Mouse (Mus musculus): ENCODE data around the gene Rab3b.

Gene Rab3b

DNA sequence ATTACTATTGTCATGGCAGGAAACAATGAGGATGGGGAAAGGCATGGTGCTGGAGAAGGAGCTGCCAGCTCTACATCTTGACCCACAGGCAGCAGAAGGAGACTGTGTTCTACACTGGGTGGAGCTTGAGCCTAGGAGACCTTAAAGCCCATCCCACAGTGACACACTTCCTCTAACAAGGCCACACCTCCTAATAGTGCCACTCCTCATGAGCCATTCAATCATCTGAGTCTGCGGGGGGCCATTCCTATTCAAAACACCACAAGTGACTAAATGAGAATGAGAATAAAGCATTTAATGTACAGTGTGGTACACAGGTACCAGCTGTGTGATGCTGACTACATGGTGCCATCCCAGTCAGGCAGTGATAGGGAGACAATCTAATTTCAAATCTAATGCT is 71.3 kb downstream of the Rab3b start:
- CTCF ChIA-PET = no interaction called here

DNA sequence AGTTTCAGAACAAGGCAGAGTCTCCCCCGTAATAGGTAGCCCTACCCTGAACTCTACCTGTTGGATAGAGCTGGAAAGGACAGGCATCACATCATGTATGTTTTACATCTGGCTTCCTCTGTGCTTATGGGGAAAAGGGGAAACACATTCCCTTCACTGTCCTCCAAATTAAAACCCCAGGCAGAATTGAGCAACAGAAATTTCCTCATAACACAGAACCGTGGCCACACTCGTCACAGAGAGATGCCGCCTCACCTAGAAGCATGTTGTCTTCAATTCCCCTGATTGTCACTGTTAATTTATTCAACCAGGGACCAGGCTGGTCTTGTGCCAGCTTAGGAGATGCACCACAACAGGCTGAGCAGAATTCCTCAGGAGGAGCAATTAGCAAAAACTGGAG is 72.8 kb downstream of the Rab3b start:
- CTCF ChIA-PET = no interaction called here

DNA sequence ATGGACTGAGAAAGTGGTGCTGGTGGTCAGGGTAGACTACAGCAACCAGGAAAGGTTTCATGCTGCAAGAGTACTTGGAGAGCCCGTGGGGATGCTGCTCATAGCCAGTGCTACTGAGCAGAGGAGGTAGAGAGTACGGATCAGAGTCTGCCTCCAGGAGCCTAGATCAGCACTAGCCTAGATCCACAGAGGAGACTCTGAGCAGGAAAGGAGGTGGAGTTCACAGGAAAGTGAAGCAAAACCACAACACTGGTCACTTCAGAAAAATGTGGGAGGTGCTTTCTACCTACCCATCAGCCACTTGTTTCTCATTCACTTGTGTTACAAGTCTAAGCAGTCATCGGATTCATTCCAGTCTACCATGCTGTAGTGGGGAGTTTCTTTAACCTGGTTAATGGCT is 80.8 kb downstream of the Rab3b start:
- CTCF ChIA-PET = no interaction called here

DNA sequence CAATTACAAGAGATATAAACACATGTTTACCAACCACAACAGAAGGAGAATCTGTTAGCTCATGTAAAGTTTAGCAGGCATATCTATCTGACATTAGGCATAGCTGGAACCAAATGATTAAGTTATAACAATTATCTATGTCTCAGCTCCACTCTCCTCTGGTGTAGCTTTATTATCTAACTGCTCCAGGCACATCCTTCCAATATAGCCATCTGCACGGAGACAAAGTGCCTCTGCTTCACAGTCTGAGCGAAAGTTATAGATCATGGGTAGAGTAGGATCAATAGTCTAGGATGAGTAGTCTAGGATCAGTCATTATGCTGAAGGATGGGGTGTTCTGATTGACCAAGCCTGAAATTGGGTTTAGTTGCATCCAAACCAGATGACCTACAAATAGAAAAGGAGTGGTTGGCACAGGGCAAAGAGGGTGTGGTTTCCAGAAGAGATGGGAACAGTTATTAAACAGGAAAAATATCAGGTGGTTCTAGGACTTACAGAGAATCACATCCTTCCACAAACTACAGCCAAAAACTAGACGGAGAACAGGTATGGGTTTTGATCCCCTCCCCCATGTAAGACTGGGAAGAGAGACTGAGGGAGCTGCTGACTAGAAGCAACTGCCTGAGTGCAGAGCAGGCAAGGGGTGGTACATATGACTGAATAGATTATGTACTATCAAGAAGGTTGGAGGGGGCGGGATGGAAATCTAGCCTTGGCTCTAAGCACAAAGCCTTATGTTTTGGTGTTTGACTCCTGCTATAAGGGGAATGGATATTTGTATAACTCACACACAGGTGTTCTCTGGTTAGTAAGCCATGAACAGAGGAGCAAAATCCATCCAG is 82.0 kb downstream of the Rab3b start:
- CTCF ChIA-PET = no interaction called here

DNA sequence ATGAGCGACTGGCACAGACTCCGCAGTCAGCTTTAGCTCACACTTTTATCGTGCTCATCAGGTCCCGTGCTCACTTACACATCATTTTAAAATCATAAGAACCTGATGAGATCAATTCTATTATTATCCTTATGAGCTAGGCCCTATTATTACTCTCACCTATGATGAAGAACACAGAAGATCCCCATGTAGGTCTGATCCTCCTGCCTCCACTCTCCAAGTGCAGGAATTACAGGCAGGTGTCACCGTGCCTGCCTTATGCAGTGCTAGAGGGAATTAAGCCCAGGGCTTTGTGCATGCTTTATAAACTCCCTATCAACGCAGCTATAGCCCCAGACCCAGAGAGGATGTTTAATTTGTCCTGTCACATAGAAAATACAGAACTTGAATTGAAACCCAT is 84.2 kb downstream of the Rab3b start:
- CTCF ChIA-PET = no interaction called here

DNA sequence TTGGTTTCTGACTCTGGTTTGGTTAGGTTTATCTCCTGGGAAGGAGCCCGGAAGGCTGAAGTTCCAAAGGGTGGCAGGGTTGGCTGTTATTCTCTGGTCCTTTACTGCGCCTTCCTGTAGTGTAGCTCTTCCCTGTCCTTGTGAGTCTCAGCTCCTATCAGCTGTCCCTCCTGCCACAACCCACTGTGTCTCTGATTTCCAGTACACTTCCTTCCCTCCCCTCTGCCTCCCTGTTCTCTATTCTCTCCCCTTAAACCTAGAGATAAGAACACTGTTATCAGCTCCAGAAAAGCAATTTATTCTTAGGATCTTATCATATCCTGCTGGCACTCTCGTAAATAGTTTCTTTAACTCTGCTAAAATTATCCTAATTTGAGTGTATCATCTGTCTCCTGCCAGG is 90.7 kb downstream of the Rab3b start:
- CTCF ChIA-PET = interaction anchor here (0.7 kb wide), 1 partner anchor 270 kb away, joined by 4 read pairs; no protein-coding TSS in a partner anchor

DNA sequence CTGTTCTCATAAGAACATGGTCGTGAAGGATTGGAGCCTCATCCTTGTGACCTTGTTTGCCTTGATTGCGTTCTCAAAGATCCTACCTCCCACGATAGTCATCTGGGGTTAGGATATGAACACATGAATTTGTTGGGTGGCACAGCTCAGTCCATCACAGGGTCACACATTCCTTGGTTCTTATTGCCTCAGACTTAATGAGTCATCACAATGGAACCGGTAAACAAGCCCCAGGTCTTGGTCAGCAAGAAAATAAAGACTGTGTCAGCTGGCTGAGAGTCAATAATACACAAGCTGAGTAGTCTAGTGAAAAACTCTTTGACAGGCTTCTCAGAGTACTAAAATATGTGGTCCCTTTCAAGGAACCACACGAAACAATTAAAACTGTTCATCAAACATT is 92.2 kb downstream of the Rab3b start:
- CTCF ChIA-PET = no interaction called here

DNA sequence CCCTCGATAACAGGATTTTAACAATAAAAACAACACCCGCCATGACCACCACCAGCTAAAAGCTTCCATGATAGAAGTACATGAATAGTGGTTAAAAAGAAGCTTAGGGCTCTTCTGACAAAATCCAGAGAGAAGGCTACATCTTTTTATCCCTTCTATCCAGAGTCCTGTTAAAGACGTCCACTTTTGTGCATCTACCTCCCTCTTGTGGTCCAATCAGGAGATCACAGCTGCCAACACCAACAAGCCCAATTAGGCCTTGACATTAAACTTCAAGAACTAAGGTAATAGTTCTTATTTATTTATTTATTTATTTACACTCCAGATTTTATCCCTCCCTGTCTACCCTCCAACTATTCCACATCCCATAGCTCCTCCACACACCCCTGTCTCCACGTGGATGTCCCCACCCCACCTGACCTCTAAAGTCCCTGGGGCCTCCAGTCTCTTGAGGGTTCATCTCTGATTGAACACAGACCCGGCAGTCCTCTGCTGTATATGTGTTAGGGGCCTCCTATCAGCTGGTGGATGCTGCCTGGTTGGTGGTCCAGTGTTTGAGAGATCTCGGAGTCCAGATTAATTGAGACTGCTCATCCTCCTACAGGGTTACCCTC is 97.7 kb downstream of the Rab3b start:
- CTCF ChIA-PET = no interaction called here

DNA sequence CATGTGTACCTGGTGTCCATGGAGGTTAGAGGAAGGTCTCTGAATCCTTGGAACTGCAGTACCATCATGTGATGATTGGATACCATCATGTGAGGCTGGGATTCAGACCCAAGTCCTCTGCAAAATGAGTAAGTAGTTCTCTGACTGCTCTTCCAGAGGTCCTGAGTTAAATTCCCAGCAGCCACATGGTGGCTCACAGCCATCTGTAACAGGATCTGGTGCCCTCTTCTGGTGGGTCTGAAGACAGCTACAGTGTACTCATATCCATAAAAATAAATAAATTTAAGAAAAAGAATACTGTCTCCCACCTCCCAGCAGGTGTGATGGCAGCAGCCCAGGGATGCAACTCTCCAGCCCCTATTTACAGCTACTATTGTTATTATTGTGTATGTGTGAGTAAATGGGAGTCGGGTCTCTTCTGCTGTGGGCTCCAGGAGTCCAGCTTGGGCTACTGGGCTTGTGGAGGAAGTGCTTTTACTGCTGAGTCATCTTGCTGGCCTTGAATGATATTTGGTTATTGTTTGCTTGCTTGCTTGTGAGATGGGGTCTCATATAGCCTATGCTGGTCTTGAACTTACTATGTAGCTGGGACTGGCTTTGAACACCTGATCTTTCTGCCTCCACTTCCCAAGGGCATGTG is 108.1 kb downstream of the Rab3b start:
- CTCF ChIA-PET = interaction anchor here (0.8 kb wide), 1 partner anchor 13 kb away, joined by 3 read pairs; the partner anchor contains the start of gene Nrd1

DNA sequence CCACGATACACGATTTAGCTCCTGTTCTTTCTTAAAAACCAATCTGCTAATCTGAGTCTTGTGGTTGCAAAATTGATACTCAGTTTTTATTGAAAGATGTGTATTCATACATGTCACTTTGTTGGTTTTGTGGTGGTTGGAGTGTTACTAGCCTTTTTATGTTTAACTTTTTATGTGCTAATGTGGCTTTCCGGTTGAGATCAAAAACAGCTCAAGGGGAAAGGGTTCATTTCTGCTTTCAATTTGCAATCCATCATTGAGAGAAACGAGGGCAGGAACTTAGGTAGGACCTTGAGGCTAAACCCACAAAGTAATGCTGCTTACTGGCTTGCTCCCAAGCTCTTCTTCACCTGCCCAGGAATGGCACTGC is 108.6 kb downstream of the Rab3b start:
- CTCF ChIA-PET = interaction anchor here (0.8 kb wide), 1 partner anchor 12 kb away, joined by 3 read pairs; the partner anchor contains the start of gene Nrd1

DNA sequence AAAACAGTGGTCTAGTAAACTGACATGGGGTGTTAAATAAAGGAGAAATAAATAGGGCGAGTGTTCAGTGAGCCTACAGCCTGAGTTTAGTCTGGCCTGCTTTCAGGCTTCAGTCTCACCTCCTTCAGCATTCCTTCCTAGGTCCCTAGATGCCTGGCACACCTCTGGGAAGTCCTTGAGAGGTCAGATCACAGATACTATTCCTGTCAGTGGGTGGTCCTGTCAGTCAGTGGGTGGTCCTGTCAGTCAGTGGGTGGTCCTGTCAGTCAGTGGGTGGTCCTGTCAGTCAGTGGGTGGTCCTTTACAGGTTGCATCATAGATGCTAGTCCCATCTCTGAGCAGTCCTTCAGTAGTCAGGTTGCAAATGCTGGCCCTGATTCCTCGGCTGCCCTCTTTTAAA is 110.6 kb downstream of the Rab3b start:
- CTCF ChIA-PET = no interaction called here

DNA sequence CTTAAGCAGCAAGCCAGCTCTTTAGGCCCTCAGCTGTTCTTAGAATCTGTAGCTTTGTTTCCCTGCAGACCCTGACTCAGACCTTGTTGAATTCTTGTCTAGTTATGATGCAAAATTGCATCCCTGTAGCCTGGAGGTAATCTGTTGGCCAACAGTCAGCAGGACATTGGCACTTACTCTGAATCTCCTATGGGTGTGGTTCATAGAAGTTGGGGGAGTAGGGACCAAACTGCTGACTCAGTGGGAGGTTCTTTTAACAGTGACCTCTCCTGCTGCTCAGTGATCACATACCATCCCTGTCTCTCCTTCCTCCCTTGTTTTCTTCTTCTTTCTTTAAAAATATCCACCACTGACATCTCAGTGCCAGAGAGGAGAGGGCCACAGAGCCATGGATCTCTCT is 111.2 kb downstream of the Rab3b start:
- CTCF ChIA-PET = no interaction called here

DNA sequence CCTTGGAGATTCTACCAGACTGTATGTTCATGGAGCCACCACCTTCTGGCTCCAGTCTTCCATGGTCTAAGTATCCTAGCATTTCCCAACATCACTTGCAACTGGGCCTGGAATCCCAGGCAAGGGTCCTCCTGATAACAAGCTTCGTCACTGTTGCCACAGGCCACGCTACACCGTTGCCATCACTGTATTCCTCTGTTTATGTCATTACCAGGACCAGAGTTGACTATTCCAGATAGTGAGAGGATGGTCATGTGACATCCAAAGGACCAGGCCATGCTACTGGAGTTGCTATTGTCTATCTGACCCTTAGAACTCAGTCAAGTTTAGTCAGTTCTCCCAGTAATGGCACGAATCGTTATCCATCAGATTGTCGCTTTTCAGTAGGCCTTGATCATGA is 111.7 kb downstream of the Rab3b start:
- CTCF ChIA-PET = no interaction called here

DNA sequence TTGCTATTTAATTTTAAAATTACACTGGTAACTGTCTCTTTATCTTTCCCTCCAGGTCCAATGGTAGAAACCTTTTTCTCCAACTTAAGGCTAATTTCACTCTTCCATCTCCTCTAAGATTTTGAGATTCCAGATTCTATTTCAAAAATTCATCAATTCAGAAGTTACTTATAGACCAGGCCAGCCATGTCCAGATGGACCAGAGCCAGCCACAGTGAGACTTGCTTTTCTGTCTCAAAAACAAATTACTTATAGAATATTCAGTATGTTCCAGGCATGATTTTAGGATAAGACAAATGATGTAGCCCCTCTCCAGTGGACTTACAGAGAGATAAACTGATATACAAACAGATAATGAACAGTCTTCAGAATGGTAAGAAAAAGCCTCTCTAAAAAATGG is 112.9 kb downstream of the Rab3b start:
- CTCF ChIA-PET = no interaction called here

All from spleen, embryonic (tissue).